Mouse (Mus musculus) kidney, embryonic 16.5 days (tissue): ENCODE measurements around the gene Lamb2. TPM values are rescaled to one million over a fixed set of nuclear protein-coding genes. Genes with fewer than 3 reads are reported as not detected.

Experiments
- ATAC-seq: fragments of 200-750 bp; cut with Nextera tagmentation; 2 replicates; pipeline ENCODE4 v1.8.0; 2017; ENCODE audit warnings: moderate TSS enrichment; ENCODE audit not compliant: low FRiP score, low TSS enrichment
- H3K27ac ChIP-seq: fragments of 300-500 bp; sonication (generic); 2 replicates; pipeline ENCODE4 v1.5.1; 2014; ENCODE audit warnings: low read length
- H3K27me3 ChIP-seq: fragments of 300-500 bp; sonication (generic); 2 replicates; pipeline ENCODE4 v1.6.1; 2014; ENCODE audit warnings: low read length, control low read depth, mixed read lengths; ENCODE audit not compliant: insufficient read depth
- H3K36me3 ChIP-seq: fragments of 300-500 bp; sonication (generic); 2 replicates; pipeline ENCODE4 v1.6.1; 2014; ENCODE audit warnings: low read length, control low read depth, mixed read lengths; ENCODE audit not compliant: insufficient read depth
- H3K4me1 ChIP-seq: fragments of 300-500 bp; sonication (generic); 2 replicates; pipeline ENCODE4 v1.6.1; 2014; ENCODE audit warnings: low read length, control low read depth, mixed read lengths; ENCODE audit not compliant: insufficient read depth
- H3K4me2 ChIP-seq: fragments of 300-500 bp; sonication (generic); replicated peaks from 2 replicates; pipeline ENCODE4 v1.6.1; 2014; ENCODE audit warnings: low read depth, low read length
- H3K4me3 ChIP-seq: fragments of 300-500 bp; sonication (generic); 2 replicates; pipeline ENCODE4 v1.5.1; 2014; ENCODE audit warnings: mild to moderate bottlenecking, low read length
- H3K9ac ChIP-seq: fragments of 300-500 bp; sonication (generic); replicated peaks from 2 replicates; pipeline ENCODE4 v1.6.1; 2014; ENCODE audit warnings: low read length
- H3K9me3 ChIP-seq: fragments of 300-500 bp; sonication (generic); 2 replicates; pipeline ENCODE4 v1.6.1; 2016; ENCODE audit warnings: low read length, control low read depth
- WGBS: fragments of 180-500 bp; shearing (Covaris S2); extraction: QIAGEN DNeasy Blood & Tissue Kit; methylation state at CpG from one replicate; pipeline ENCODE4 v1.1.7; 2014; 5-methylcytosine and 5-hydroxymethylcytosine counted together
- polyA plus RNA-seq: library from polyadenylated mRNA; unstranded; fragments of >200 nt; fragmentation: Nextera tagmentation; extraction: Ambion mirVana; gene quantifications from 2 replicates; pipeline ENCODE4 v1.2.1, GENCODE M21; 2015

The Lamb2 gene
- 68.5 and 73.6 TPM in 2 replicates for polyA plus RNA-seq

GRCm38 (mm10) chr9:108479721-108480351 is at the start of gene Lamb2:
Lamb2 (plus strand) TSS chr9:108479736.
- Histone ChIP-seq H3K9ac (peak within 1 kb of the TSS; percentile 81), H3K9me3 (no peaks in the 10 kb centered on the region), H3K4me3 (peak within 1 kb of the TSS; percentile 68), H3K4me1 (peaks cover 19% of the 10 kb centered on the region), H3K36me3 (peaks cover 25% of the 10 kb centered on the region; the same call in 1 of the 2 replicates), H3K27me3 (no peaks in the 10 kb centered on the region), H3K4me2 (peak within 1 kb of the TSS; percentile 87), H3K27ac (peak within 1 kb of the TSS; percentile 96)
- 7% methylated on average over 10 of the region's 10 CpGs for WGBS
- ATAC-seq: peak; percentile 76

- 41% methylated on average over 32 of the region's 32 CpGs for WGBS
- ATAC-seq: peak; percentile 76
- H3K27ac ChIP-seq: no peak overlapping the region
Observed at GRCm38 (mm10) chr9:108431431-108432067, 48.0 kb upstream of the Lamb2 start.

GRCm38 (mm10) chr9:108436182-108436581 is 43.4 kb upstream of the Lamb2 start, which contains the start of gene BC048562:
BC048562 (plus strand) TSS chr9:108436482.
- Histone ChIP-seq H3K27me3 (no peaks in the 10 kb centered on the region), H3K4me1 (no peaks in the 10 kb centered on the region), H3K27ac (no peak within 1 kb of the TSS), H3K4me2 (no peak within 1 kb of the TSS), H3K36me3 (no peaks in the 10 kb centered on the region), H3K9me3 (no peaks in the 10 kb centered on the region), H3K9ac (no peak within 1 kb of the TSS), H3K4me3 (no peak within 1 kb of the TSS)
- 78% methylated on average over 3 of the region's 3 CpGs for WGBS
- no peak for ATAC-seq

More at GRCm38 (mm10) chr9:108431431-108432067, 48.0 kb upstream of the Lamb2 start:
- Histone ChIP-seq H3K9me3 (no peaks in the 10 kb centered on the region), H3K36me3 (no peaks in the 10 kb centered on the region), H3K9ac (no peak overlapping the region), H3K4me1 (no peaks in the 10 kb centered on the region), H3K27me3 (no peaks in the 10 kb centered on the region), H3K4me2 (peak overlapping the region; percentile 57), H3K4me3 (peak overlapping the region; percentile 40)

GRCm38 (mm10) chr9:108439176-108439575 is 40.4 kb upstream of the Lamb2 start:
- Histone ChIP-seq H3K27ac (no peak overlapping the region), H3K36me3 (no peaks in the 10 kb centered on the region), H3K9me3 (no peaks in the 10 kb centered on the region), H3K4me3 (no peak overlapping the region), H3K9ac (no peak overlapping the region), H3K4me1 (no peaks in the 10 kb centered on the region), H3K27me3 (no peaks in the 10 kb centered on the region), H3K4me2 (no peak overlapping the region)
- WGBS: 80% methylated on average over 6 of the region's 6 CpGs
- no peak for ATAC-seq

- Histone ChIP-seq H3K27ac (no peak overlapping the region), H3K27me3 (no peaks in the 10 kb centered on the region), H3K4me1 (no peaks in the 10 kb centered on the region), H3K9ac (no peak overlapping the region), H3K4me3 (no peak overlapping the region), H3K36me3 (no peaks in the 10 kb centered on the region), H3K4me2 (no peak overlapping the region), H3K9me3 (no peaks in the 10 kb centered on the region)
- 57% methylated on average over 5 of the region's 5 CpGs for WGBS
- no peak for ATAC-seq
Observed at GRCm38 (mm10) chr9:108440485-108440884, 39.1 kb upstream of the Lamb2 start.

- Histone ChIP-seq H3K4me1 (no peaks in the 10 kb centered on the region), H3K36me3 (no peaks in the 10 kb centered on the region), H3K9ac (no peak overlapping the region), H3K4me2 (no peak overlapping the region), H3K27me3 (no peaks in the 10 kb centered on the region), H3K9me3 (no peaks in the 10 kb centered on the region), H3K4me3 (no peak overlapping the region), H3K27ac (no peak overlapping the region)
- WGBS: 87% methylated on average over 11 of the region's 11 CpGs
- no peak for ATAC-seq
Observed at GRCm38 (mm10) chr9:108441236-108441919, 38.2 kb upstream of the Lamb2 start.

- Histone ChIP-seq H3K27ac (no peak overlapping the region), H3K4me3 (no peak overlapping the region), H3K4me1 (peaks cover 6% of the 10 kb centered on the region), H3K9ac (no peak overlapping the region), H3K27me3 (no peaks in the 10 kb centered on the region), H3K9me3 (no peaks in the 10 kb centered on the region), H3K36me3 (0 out of 2 replicates have a peak, but pooled peaks cover 7% of the 10 kb centered on the region), H3K4me2 (no peak overlapping the region)
- no peak for ATAC-seq
- WGBS: 51% methylated on average over 9 of the region's 9 CpGs
Observed at GRCm38 (mm10) chr9:108445125-108445524, 34.4 kb upstream of the Lamb2 start.

GRCm38 (mm10) chr9:108449860-108450259 is 29.7 kb upstream of the Lamb2 start:
- Histone ChIP-seq H3K4me2 (no peak overlapping the region), H3K27ac (0 out of 2 replicates have a peak overlapping the region, but pooled peaks have one; percentile 6), H3K9ac (peak overlapping the region; percentile 0; the same call in 1 of the 2 replicates), H3K4me3 (no peak overlapping the region), H3K36me3 (0 out of 2 replicates have a peak, but pooled peaks cover 9% of the 10 kb centered on the region), H3K4me1 (peaks cover 25% of the 10 kb centered on the region), H3K27me3 (no peaks in the 10 kb centered on the region), H3K9me3 (no peaks in the 10 kb centered on the region)
- WGBS: 65% methylated on average over 4 of the region's 4 CpGs
- ATAC-seq: no peak

- Histone ChIP-seq H3K27ac (0 out of 2 replicates have a peak overlapping the region, but pooled peaks have one; percentile 34), H3K4me2 (peak overlapping the region; percentile 99), H3K36me3 (0 out of 2 replicates have a peak, but pooled peaks cover 9% of the 10 kb centered on the region), H3K9ac (peak overlapping the region; percentile 38; the same call in 1 of the 2 replicates), H3K27me3 (no peaks in the 10 kb centered on the region), H3K4me3 (no peak overlapping the region), H3K9me3 (no peaks in the 10 kb centered on the region), H3K4me1 (peaks cover 25% of the 10 kb centered on the region)
- 64% methylated on average over 21 of the region's 21 CpGs for WGBS
- ATAC-seq: 0 out of 2 replicates have a peak, but pooled peaks have one; percentile 10
Observed at GRCm38 (mm10) chr9:108450292-108451169, 29.0 kb upstream of the Lamb2 start.
